Mouse (Mus musculus) brain, embryonic 14.5 days (tissue): ENCODE results near the gene Anks1b. TPM values are rescaled to one million over a fixed set of nuclear protein-coding genes. Genes with fewer than 3 reads are reported as not detected.
A peak's percentile ranks its signal among the peaks of the same experiment; 100 is the strongest.

ENCODE experiments used
- DNase-seq: peaks from one replicate; pipeline ENCODE4 v3.0.0-alpha.2; 2011; ENCODE audit warnings: low read depth
- CTCF ChIP-seq: fragments of 200-500 bp; IDR thresholded peaks from 2 replicates; pipeline ENCODE4 v1.5.1; 2012; ENCODE audit warnings: inconsistent platforms, mild to moderate bottlenecking, moderate library complexity, borderline replicate concordance; ENCODE audit not compliant: insufficient read depth, insufficient read length; ENCODE audit errors: extremely low read depth
- POLR2A ChIP-seq: fragments of 200-500 bp; IDR thresholded peaks from 2 replicates; pipeline ENCODE4 v1.6.1; 2012; ENCODE audit warnings: mild to moderate bottlenecking, inconsistent platforms, borderline replicate concordance; ENCODE audit not compliant: poor library complexity, insufficient read depth, insufficient read length, severe bottlenecking; ENCODE audit errors: extremely low read depth
- polyA plus RNA-seq: library from polyadenylated mRNA; depleted of rRNA; stranded (reverse); fragments of >200 nt; gene quantifications from 2 replicates; pipeline ENCODE4 v1.2.3, GENCODE M21; 2012

Gene Anks1b
- polyA plus RNA-seq, 1 experiment = 67.7 TPM

GRCm38 (mm10) chr10:90683813-90684212, 810.5 kb downstream of the Anks1b start:
- no peak for DNase-seq

GRCm38 (mm10) chr10:90685367-90685766, 812.1 kb downstream of the Anks1b start:
- no peak for TF ChIP-seq CTCF
- TF ChIP-seq POLR2A = no peak
- DNase-seq = no peak

More at GRCm38 (mm10) chr10:90683813-90684212, 810.5 kb downstream of the Anks1b start:
- TF ChIP-seq CTCF = no peak
- TF ChIP-seq POLR2A = no peak

- TF ChIP-seq POLR2A (no peak), CTCF (no peak)
- no peak for DNase-seq
Observed at GRCm38 (mm10) chr10:90688153-90688552, 814.8 kb downstream of the Anks1b start.

GRCm38 (mm10) chr10:90688696-90689252, 815.5 kb downstream of the Anks1b start:
- no peak for DNase-seq
- no peak for TF ChIP-seq POLR2A
- TF ChIP-seq CTCF = no peak

- TF ChIP-seq POLR2A (no peak), CTCF (peak; percentile 76; the same call in 1 of the 2 replicates)
- peak; percentile 89 for DNase-seq
Observed at GRCm38 (mm10) chr10:90689854-90690513, 816.7 kb downstream of the Anks1b start.

GRCm38 (mm10) chr10:90696687-90697086, 823.4 kb downstream of the Anks1b start:
- no peak for TF ChIP-seq CTCF
- TF ChIP-seq POLR2A = no peak
- peak; percentile 45 for DNase-seq

- TF ChIP-seq POLR2A = no peak
- no peak for TF ChIP-seq CTCF
- DNase-seq = peak; percentile 52
Observed at GRCm38 (mm10) chr10:90697413-90697812, 824.1 kb downstream of the Anks1b start.

- DNase-seq = peak; percentile 65
- TF ChIP-seq POLR2A (no peak), CTCF (no peak)
Observed at GRCm38 (mm10) chr10:90699211-90699610, 825.9 kb downstream of the Anks1b start.

- no peak for TF ChIP-seq CTCF
- no peak for TF ChIP-seq POLR2A
- DNase-seq = no peak
Observed at GRCm38 (mm10) chr10:90704602-90705001, 831.3 kb downstream of the Anks1b start.

GRCm38 (mm10) chr10:90708822-90709601, 835.7 kb downstream of the Anks1b start:
- no peak for TF ChIP-seq POLR2A
- no peak for TF ChIP-seq CTCF
- peak; percentile 77 for DNase-seq

- DNase-seq = no peak
Observed at GRCm38 (mm10) chr10:90709602-90709931, 836.3 kb downstream of the Anks1b start.

GRCm38 (mm10) chr10:90717961-90718360, 844.7 kb downstream of the Anks1b start:
- TF ChIP-seq CTCF (no peak), POLR2A (no peak)
- DNase-seq = no peak

More at GRCm38 (mm10) chr10:90709602-90709931, 836.3 kb downstream of the Anks1b start:
- TF ChIP-seq CTCF (no peak), POLR2A (no peak)

GRCm38 (mm10) chr10:90718684-90719083, 845.4 kb downstream of the Anks1b start:
- TF ChIP-seq CTCF (no peak), POLR2A (no peak)

GRCm38 (mm10) chr10:90719996-90720395, 846.7 kb downstream of the Anks1b start:
- no peak for DNase-seq
- no peak for TF ChIP-seq POLR2A
- TF ChIP-seq CTCF = peak; percentile 31; the same call in 1 of the 2 replicates

More at GRCm38 (mm10) chr10:90718684-90719083, 845.4 kb downstream of the Anks1b start:
- no peak for DNase-seq

GRCm38 (mm10) chr10:90723071-90723494, 849.8 kb downstream of the Anks1b start:
- DNase-seq = peak; percentile 54
- TF ChIP-seq CTCF (no peak), POLR2A (no peak)
